Mouse (Mus musculus) mesoderm, embryonic 11.5 days (tissue): ENCODE data around the gene Nfkb1.

Source experiments
- DNase-seq: peaks from one replicate; pipeline ENCODE4 v3.0.0-alpha.2; 2012; ENCODE audit warnings: low read depth, low spot score

Gene Nfkb1

GRCm38 (mm10) chr3:135546212-135546923, 145.0 kb downstream of the Nfkb1 start:
- DNase-seq = no peak
